Mouse (Mus musculus): Measurements from ENCODE around the gene Tgfbr1.

Tgfbr1 gene

DNA sequence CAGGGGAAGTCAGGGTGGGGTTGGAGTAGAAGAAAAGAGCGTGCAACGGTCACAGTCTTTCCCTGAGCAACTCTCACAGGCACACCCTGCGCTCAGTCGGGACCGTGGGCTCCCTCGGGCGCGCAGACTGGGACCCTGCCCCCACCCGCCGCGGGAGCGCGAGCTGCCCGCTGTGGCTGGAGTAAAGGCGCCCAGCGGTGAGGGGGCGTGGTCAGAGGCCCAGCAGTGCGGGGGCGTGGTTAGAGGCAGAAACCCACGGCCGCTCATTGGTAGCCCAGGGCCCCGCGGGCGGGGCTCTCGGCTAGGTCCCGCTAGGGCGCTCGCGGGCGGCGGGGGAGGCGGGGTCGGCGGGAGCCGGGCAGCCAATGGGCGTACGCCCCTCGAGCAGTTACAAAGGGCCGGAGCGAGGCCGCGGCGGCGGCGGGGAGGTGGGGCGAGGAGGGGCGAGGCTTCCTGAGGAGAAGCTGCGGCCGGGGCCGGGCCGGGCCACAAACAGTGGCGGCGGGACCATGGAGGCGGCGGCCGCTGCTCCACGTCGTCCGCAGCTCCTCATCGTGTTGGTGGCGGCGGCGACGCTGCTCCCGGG lies at the start of gene Tgfbr1:
TSS of gene Tgfbr1 (plus strand) at position 420 of the 586 bp plus-strand sequence.
- DNase-seq = peak; percentile 99

DNA sequence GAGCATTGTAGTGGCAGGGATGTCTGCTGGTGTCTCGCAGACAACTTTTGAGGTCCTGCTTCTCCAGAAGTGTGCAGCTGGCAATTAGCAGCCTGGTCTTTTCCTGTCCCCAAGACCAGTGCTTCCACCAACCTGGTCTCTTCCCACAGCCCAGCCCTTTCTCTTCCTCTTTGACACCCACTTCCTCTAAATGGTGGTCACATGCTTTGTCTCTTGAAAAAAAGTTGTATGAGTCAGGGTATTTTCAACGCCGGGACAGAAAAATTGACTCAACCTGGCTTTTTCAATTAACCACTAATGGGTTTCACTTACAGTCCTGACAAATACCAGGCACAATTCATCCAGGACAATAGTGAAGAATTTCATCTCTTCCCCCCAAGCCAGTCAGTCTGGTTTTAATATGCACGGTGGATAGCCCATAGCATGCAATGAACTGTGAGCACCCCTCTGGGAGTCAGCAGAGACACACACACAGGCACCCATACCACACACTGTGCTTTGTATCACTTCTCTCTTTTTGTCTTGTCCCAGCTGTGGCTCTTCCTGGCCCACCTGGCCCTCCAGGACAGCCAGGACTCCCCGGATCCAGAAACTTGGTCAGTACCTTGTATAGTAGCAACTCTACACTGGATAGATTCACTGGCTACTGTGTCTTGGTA lies 49.6 kb upstream of the Tgfbr1 start:
- DNase-seq = no peak

GRCm38 (mm10) chr4:47309886-47310625 lies 43.0 kb upstream of the Tgfbr1 start:
- DNase-seq = no peak

GRCm38 (mm10) chr4:47310812-47311211 lies 42.2 kb upstream of the Tgfbr1 start:
- peak; percentile 48 for DNase-seq

DNA sequence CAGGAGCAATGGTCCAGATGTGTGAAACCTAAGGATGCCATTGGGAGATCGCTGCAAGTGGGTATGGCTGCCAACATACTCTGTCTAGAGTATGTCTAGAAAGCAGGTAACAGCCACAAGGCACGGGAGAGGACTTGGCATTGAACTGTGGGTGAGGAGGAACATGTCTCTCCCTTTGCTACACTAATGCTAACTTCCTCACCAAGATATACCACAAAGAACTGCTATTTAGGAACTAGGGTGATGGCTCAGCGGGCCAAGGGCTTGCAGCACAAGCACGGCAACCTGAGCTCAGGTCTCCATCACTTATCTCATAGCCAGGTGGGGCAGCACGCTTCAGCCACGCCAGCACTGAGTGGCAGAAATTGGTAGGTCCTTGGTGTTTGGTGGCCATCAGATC lies 41.6 kb upstream of the Tgfbr1 start:
- DNase-seq = no peak

- no peak for DNase-seq
These were observed 41.1 kb upstream of the Tgfbr1 start for GRCm38 (mm10) chr4:47311929-47312328.

DNA sequence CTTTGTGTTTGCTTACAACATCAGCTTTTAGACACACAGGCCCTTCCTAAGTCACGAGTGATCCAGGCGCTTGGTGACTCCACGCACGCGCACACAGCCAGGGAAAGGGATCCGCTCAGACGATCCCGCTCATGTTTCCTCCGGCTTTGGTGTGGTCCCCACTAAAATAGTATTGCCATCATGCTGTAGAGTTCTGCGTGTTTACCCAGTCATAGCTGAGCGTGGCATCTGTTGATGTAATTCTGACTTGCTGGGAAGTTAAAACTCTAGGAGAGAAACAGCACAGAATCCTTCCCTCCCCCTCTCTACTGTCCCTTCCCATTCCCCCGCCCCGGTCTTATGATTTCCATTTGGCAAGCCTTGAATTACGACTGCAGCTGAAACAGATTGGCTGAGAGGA lies 40.3 kb upstream of the Tgfbr1 start:
- peak; percentile 57 for DNase-seq

DNA sequence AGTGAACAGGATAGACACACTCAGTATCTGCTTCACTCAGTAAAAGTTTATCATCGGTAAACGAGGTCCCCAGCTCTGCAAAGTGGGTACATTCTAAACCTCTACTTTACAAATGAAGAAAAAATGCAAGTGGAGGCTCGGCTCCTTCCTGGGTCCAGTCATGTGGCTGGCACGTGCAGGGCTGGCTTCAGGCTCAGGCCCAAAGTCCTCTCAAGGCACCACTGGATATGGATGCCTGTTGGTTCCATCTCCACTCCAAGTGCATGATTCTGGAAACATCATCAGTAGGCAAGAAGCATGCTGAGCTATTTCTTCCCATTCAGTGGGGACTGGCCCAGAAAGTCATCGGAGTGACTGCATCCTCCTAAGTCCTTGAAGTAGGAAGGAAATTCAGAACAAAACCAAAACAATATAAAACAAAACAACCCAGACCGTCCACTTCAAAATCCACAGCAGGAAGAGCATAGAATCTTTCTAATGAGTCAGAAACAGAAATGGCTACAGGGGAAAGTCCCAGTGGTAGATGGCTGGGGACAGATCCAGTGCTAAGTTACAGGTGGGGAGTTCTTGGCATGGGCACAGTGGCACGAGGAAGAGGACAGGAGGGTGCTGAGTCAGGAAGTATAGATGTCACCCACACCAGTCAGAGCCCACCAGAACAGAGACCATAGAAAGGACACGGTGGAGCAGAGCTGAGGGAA lies 39.2 kb upstream of the Tgfbr1 start:
- DNase-seq = no peak

DNA sequence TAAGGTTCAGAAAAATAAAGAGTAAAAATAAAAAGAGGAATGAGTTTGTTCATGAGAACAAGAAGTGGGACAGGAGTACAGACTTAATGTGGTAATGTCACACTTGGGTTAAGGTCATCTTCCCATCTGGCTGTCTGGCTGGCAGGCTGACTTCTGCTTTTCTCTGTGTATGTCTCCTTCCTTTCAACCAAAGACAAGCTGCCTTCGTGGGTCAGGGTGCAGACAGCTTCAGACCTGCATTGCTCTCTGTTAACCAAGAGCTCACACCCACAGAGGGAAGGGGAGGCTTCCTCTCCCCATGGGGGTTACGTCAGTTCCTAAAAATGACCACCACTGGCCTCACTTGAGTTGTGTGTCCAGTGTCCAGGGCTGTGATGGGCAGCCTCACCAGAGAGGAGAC lies 37.6 kb upstream of the Tgfbr1 start:
- peak; percentile 23 for DNase-seq

DNA sequence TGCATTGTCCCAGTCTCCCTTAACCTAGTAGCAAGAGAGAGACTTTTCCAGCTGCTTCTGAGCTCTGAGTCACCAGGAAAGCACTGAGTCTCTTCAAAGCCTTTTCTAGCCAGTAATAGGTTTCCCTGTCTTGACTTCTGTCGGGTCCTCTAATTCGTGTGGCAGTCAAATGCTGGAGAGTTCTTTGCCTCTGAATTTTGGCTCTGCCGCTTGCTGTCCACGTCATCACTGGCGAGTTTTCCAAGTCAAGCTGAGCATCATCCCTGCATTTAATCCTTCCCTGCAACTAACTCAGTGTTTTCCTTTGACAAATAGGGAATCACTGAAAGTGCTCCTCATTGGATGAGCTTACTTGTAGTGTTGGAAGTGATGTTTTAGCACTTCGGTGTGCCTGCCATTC lies 36.6 kb upstream of the Tgfbr1 start:
- DNase-seq = peak; percentile 39

DNA sequence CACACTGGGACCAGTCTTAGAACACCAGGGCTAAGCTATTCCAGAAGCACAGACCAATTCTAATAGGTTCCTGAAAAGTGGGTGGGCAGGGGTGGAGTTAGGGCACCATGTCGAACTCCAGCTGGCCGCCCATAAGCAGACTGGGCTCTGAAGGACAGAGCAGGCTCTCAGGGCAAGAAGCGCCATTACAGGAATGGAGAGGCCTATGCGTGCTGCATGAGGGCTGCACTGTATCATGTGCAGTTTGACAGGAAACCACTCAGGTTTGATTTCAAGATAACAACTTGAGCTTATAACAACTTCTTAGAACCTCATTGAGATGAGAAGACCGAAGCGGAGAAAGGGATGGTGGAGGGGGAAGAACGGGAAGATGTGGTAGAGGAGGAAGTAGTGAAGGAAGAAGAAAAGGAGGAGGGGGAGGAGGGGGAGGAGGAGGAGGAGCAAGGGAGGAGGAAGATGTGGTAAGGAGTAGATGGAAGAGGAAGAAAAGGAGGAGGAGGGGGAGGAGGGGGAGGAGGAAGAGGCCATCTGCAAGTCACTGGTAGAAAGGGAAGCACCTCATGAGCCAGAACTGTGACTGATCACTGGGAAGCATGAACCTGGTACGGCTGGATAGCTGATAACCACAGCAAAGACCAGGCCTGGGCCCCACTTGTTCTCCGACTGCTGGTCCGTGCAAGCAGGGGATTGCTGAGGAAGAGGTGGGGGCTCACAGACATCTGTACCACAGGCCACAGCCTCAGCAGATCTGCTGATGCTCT lies 33.3 kb upstream of the Tgfbr1 start:
- no peak for DNase-seq

DNA sequence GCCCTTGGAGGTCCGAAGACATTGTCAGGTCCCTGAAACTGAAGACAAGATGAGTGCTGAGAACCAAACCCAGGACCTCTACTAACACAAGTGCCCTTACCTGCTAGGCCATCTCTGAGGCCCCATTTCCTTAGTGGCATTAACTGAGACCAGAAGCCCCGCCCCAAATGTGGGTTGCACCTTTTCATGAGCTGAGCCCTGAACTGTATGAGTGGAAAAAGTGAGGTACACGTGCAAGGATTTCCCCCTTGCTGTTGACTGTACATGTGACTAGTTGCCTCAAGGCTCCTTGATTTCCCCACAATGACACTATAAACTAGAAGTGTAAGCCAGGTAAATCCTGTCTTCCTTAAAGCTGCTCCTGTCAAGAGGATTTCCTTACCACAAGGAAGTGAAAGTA lies 30.7 kb upstream of the Tgfbr1 start:
- no peak for DNase-seq

DNA sequence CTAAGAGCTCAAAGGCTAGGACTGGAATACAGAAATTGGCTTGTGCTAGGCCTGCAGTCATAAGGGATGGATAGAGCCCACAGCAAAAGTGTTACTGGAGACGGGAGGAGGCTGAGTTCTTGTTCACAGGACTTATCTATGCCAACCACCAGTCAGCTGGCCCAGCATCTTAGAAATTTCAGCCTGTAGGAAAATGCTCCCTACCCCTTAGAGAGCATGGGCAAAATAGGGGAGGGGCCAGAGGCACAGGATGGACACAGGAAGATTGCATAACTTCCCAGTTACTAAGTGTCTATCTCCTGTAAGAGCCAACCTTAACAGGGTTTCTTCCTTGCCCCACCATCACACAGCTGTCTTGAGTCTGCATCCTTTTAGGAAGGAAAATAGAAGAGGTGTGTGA lies 28.8 kb upstream of the Tgfbr1 start:
- no peak for DNase-seq

- peak; percentile 55 for DNase-seq
These were observed 25.2 kb upstream of the Tgfbr1 start for GRCm38 (mm10) chr4:47327782-47328181.

- no peak for DNase-seq
These were observed 23.7 kb upstream of the Tgfbr1 start for GRCm38 (mm10) chr4:47329285-47329684.

DNA sequence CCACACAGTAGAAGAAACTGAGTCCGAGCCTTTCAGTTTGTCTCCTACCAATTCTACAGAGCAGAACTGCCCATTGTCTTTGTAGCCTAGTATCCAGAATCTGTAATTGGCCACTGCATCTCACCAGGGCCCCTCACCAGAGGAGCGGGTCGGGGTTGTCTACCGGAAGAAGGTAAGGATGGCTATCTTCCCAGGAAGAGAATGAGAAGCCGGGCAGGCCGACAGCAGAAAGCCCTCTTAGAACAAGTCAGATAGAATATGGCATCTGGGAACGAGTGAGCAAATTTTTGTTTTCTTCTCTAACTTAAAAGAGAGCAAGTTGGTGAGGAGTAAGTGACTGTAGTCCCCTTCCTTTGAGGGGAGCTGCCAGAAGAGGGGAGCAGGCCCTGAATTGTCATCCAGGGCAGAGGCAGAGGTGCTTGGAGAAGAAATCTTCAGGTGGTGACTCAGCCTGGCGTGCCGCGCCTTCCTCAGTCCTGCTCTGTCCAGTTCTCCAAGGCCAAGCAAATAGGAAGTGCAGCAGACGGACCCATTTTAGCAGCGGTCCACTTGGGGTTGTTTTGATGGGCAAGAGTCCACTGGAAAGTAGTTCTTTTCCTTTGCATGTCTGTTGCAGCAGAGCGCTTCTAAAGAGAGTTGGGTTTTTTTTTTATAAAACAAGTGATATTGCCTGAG lies 22.5 kb upstream of the Tgfbr1 start:
- DNase-seq = no peak

- DNase-seq = no peak
These were observed 20.1 kb upstream of the Tgfbr1 start for GRCm38 (mm10) chr4:47332812-47333343.

- no peak for DNase-seq
These were observed 19.5 kb upstream of the Tgfbr1 start for GRCm38 (mm10) chr4:47333541-47333940.

GRCm38 (mm10) chr4:47336941-47337600 lies 16.0 kb upstream of the Tgfbr1 start:
- DNase-seq = no peak

DNA sequence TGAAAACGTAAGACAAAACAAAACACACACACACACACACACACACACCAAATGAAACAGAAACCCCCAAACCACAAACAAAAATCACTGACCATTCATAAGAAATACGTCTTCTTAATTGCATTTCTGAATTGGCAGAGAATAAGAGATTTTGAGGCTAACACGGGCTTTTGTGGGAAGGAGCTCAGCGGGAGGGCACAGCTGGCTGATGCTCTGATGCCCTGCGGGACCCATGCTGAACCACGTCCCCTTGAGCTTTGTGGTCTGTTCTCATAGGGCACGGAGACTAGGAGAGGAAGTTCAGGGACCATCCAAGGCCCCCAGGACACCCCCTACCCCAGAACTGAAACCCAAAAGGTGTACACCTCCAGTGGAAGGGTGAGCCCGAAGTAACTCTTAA lies 10.4 kb upstream of the Tgfbr1 start:
- no peak for DNase-seq

DNA sequence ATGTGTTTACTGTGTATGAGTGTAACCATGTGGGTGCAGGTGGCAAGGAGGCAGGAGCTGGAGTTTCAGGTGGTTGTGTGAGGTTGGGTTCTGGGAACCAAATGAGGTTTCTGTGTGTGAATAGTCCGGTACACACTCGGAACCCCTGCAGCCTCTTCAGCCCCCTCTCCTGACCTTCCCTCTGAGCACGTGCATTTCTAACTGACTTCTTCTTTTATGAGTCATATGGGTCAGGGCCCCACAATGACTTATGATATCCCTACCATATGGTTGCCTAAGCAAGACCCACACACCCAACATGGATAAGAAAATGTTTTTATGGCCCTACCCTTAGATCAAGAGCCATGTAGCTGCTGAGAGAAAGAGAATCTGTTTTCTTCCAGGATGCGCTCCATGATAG lies 6.0 kb upstream of the Tgfbr1 start:
- DNase-seq = no peak

All from lung, postnatal 10 days (tissue).